Mouse (Mus musculus): ENCODE measurements around the gene Apaf1.

Gene Apaf1

DNA sequence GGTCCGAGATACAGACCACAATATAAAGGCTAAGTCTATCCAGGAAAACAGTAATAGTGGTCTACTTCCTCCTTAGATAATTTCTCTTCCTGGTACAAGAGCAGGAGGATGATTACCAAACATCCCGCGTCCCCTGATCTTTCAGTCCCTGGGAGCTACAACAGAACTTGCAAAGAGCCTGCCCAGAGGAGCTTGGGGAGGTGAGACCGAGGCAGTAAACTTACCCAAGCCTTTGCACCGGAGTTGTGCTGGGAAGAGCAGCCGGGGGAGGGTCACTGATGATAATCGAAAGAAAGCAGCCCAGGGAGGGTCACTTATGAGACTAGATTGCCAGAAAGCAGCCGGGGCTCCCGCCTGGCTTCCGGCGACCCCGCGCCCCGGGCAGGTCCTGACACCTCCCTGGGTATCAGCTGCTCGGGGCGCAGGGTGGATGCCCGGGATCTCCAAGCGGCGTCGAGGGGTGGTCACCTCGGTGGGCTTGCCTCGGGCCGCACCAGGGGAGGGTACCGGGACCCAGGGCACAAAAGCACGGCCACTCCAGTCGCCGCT lies 537 bp downstream of the Apaf1 start:
- DNase-seq (ENCODE audit: low read depth, low spot score): no peak

DNA sequence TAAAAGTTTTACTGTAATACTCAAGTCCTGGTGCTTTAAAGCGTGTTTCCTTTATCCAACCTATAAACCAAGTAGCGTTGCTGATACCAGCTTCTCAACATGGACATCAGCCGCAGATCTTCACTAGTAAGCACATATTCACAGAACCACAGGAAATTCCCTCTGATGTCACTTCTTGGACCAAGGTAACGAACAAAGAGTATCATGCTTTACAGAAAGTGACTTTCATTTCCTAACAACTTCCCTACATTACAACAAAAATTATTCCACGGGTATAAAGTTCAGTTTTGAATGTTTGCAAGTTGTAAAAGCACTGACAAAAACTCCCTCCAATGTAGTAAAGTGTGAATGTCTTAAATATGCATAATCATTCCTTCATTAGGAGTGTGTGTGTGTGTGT lies 2.0 kb downstream of the Apaf1 start:
- DNase-seq (ENCODE audit: low read depth, low spot score): no peak

DNA sequence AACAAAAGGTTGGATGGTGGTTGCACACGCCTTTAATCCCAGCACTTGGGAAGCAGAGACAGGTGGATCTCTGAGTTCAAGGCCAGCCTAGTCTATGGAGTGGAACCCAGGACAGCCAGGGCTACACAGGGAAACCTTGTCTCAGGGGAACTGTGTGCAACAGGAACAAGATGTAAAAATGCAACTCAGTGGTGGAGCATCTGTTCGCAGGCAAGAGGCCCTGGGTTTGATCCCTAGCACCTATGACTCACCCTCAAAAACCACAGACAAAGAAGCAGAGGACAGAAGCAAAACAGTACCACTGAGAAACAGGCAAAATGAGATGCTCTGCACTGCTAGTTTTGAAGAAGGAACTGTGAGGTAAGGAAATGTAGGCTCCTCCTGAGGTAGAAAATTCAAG lies 5.9 kb downstream of the Apaf1 start:
- no peak for DNase-seq (ENCODE audit: low read depth, low spot score)

DNA sequence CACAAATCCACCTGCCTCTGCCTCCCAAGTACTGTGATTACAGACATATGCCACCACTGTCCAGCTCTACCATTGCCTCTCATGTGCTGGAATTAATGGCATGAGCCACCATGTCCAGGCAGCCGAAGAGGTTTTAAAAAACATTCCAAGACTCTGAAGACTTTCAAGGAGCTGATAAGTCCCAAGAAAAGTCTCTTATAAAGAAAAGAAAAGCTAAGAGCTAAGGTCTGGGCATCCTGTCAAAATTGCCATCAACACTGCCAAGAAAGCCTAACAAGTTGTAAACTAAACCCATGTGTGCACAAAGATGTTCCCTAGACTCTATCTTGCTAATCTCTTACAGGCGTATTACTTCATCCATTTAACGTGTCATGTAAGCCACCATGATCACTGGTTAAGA lies 9.2 kb downstream of the Apaf1 start:
- DNase-seq (ENCODE audit: low read depth, low spot score): no peak

DNA sequence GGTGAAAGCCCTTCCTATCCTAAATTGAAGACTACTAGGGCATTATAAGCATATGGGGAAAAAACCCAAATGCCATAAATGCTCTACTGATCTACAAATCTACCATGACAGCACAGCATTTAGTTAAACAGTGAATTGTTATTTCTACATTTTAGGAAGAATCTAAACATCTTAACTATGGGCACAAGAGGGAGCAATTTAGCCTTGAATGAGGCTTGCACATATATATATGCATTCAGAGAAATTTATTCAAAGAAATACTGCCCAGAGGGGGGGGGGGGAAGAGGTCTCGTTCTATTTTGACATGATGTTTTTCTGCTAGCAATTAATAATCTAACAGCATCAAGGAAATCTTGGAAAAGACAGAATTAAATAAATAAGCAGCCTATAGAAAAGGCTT lies 10.8 kb downstream of the Apaf1 start:
- no peak for DNase-seq (ENCODE audit: low read depth, low spot score)

DNA sequence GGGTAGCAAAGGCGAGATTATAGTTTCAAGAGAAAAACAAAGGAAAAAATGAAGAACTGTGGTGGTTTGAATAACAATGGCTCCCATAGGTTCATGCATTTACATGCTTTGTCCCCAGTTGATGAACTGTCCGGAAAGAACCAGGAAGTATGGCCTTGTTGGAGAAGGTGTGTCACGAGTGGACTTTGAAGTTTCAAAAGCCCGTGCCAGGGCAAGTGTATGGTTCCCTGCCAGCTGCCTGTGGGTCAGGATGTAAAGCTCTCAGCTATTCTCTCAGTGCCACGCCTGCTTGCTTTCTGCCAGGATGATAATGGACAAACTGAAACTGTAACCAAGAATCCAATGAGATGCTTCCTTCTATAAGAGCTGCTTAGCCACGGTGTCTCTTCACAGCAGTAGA lies 20.2 kb downstream of the Apaf1 start:
- DNase-seq (ENCODE audit: low read depth, low spot score): no peak

DNA sequence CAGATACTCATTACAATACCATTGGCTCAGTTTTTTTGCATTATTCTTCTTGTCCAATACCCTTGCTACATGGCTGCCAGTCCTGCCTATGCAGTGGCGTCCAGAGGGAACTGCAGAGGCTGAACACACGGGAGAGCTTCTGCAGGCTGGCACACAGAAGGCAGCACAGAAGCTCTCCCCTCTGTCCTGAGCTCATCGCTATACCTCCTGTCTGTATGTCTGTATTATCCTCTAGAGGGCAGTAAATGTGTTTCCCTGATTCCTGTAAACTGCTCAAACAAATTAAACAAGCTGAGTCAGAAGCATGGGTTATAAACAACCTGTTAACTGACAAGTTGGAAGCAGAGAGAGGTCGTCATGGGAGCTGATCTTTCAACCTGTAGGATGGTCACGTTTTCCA lies 21.8 kb downstream of the Apaf1 start:
- DNase-seq (ENCODE audit: low read depth, low spot score): no peak

DNA sequence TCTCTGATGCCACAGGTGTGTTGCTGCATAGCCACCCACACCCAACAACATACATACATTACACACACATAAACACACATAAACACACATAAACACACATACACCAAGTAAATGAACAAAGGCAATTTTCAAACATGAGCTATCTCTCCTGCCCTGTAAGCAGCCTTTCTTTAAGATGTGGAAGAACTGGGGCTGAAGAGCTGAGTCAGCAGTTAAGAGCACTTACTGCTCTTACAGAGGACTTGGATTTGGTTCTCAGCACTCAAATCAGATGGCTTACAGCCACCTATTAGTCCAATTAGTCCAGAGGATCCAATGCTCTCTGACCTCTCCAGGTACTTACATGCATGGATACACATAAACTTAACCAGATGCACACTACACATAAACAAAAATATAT lies 29.8 kb downstream of the Apaf1 start:
- DNase-seq (ENCODE audit: low read depth, low spot score): no peak

DNA sequence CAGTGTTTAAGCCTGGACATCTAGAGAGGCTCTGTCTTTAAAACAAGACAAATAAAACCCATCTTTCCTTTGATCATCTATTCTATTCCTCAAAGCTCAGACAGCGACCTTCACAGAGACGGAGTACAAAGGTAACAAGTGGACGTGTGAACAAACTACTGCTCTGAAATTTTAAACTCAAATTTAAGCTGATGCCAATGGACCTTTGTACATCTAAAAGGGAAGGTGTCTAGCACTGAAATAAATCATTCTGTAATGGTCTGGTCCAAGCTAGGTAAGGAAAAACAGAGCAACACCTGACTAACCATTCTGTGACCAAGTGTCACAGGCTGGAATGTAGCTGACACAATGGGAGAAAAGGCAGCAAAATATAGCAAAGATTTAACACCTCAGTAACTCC lies 31.4 kb downstream of the Apaf1 start:
- no peak for DNase-seq (ENCODE audit: low read depth, low spot score)

DNA sequence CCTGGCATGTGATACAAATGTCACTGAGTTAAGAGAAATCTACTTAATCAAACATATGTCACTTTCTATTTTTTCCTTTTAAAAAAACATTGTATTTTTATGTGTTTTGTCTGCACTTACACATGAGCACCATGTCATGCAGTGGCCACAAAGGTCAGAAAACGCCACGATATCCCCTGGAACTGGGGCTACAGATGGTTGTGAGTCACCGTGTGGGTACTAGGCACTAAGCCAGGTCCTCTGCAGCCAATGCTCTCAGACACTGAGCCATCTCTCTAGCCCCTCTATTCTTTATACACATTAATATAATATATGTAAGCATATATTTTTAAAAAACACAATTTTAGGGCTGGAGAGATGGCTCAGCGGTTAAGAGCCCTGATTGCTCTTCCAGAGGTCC lies 32.9 kb downstream of the Apaf1 start:
- no peak for DNase-seq (ENCODE audit: low read depth, low spot score)

DNA sequence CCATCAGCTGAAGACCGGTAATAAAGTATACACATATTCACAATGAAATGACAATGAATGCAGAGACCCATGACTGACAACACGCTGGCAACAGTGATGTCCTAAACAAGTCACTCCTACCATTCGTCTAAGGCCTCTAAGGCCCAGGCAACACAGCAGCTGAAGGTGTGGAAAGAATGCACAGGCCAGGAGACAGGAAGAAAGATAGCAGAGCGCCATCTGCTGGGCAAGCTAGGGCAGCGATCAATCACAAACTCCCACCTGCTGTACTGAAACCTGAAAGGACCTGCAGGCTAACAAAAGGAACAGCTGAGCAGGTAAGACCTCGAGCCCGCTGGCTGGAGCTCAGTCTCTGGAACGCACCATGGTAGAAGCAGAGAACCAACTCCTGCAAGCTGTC lies 48.6 kb downstream of the Apaf1 start:
- peak; percentile 50 for DNase-seq (ENCODE audit: low read depth, low spot score)

DNA sequence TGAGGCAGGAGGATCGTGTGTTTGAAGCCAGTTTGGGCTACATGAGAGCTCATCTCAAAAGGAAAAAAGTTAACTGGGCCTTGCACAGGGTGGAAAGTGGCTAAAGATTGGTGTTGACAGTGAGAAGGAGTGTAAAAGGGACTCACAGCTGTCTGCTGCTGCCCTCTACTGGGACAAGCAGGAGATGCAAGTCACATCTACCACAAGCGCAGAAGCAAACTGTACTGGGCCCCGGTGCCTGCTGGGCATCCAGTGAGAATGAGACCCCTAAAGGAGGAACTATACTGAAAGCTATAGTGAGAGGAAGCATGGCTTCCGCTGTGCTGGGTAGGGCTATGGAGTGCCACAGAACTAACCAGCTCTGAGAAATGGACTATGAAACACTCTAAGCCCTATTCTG lies 50.2 kb downstream of the Apaf1 start:
- peak; percentile 74 for DNase-seq (ENCODE audit: low read depth, low spot score)

DNA sequence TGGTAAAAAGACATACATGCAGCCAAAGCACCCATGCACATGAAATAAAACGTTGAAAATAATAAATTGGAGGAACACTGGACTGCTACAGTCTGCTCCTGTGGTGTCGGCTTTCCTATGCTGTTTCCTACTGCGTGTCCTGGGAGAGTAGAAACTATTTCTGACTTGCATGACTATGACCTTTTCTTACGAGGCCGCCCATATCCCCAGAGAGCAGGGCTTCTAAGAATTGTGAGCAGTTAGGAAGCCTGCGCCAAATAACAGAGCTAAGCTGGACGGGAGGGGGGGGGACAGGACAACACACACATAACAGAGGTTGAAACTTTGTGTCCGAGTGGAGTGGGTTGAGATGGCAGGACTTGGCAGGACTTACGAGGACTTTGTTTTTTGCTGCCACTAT lies 51.4 kb downstream of the Apaf1 start:
- DNase-seq (ENCODE audit: low read depth, low spot score): no peak

DNA sequence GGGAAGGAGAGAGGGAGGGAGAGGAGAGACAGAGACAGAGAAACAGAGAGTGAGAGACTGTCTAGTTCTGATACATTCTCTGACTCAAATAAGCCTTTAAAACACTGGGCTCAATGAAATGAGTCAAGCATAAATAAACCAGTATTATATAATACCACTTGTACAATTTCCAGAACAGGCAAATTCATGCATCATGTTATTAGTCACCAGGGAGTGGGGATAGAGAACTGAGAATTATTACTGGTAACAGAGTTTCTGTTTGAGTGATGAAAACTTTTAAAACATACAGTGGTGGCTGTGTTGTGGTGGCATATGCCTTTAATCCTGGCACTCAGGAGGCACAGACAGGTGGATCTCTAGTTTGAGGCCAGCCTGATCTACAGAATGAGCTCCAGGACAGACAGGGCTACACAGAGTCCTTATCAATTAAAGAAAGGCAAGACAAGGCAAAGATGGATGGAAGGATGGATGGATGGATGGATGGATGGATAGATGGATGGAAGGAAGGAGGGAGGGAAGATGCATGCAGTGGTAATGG lies 53.5 kb downstream of the Apaf1 start:
- no peak for DNase-seq (ENCODE audit: low read depth, low spot score)

DNA sequence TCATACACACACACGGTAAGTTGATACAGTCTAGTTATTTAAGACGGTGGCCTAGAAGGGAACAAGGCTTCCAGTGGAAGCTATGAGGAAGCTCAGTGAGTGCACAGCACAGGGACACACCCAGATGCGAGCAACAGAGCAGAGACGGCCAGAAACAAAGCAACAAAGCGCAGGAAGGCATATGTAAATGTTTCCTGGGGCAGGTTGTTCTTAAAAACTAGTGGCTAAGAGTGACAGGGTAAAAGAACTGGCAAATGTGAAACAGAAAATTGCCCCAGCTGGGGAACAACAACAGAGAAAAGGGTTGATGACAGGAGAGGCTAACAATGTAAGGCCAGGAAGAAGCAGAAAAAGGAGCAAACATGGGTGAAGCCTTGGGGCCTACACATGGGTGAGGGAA lies 54.6 kb downstream of the Apaf1 start:
- no peak for DNase-seq (ENCODE audit: low read depth, low spot score)

DNA sequence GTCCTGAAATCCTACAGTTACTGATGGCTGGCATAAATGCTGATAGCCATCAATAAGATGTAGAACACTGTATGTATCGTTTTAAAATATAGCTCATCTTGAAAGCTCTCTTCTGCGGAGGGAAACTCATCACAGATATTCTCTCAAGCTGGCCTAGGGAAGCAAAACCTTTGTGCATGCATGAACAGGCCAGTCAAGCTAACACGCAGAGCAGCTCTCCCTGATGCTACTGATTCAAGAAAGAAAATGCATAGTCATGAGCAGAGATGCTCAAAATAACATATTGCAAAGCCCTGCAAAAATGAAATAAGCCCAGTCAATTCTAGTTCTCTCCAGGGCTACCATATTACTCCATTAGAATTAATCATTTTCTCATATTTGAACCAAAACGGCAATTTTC lies 55.1 kb downstream of the Apaf1 start:
- no peak for DNase-seq (ENCODE audit: low read depth, low spot score)

DNA sequence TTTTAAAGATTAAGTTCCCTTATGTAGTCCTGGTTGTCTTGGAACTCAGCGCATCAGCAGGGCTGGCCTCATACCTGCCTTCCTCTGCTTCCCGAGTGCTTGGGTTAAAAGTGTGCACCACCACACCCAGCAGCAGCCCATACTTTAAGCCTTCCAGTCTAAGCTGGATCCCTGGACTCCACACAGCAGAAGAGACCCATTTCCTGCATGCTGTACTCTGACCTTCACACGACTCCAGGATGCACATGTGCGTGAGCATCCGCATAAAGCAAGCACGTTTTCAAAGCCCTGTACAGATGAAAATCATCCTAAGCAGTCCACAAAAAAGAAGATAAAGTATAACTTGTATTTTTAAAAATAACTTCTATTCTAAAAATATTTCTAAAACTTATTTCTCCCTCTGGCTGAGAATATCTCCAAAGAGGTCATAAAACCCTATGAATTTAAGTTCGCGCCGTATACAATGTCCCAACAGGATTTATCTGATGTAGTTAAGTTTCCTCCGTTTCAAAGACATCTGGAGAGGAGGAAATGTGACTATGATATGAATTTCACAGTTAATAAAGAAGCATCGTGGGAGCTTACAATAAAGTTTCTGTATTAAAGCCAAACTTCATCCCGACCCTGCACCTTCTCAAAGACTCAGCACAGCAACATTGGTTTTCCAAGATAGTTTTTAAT lies 76.6 kb downstream of the Apaf1 start:
- no peak for DNase-seq (ENCODE audit: low read depth, low spot score)

DNA sequence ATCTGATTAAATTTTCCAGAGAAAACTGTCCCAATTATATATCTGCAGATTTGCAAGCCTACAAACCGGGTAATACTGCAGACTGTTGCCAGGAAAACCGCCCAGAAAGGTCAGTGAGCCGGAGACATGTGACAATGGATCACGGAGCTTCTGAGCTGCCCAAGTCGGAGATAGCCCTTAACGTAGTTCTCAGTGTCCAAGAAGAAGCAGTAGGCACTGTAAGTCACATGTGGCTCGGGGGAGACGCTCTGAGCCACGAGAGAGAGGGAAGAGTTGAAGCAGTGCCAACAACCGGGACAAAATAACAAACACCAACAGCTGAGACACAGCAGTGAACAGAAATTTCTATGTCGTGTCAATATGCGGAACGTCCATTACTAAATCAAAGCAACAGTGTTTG lies 81.1 kb downstream of the Apaf1 start:
- DNase-seq (ENCODE audit: low read depth, low spot score): peak; percentile 39

DNA sequence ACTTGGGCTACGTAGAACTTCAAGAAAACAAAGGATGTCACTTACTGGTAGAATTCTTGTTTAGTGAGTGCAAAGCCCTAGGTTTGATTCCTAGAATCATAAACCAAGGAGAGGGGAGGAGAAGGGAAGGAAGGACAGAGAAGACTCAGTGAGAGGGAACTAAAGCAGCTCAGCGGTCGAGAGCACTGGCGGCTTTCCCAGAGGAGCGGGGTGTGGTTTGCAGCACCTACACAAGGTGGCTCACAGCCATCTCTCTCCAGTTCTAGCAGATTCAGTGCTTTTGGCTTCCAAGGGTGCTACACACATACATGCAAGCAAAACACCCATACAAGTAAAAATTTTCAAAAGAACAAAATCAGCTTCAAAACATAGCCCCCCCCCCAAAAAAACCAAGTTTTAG lies 82.7 kb downstream of the Apaf1 start:
- peak; percentile 89 for DNase-seq (ENCODE audit: low read depth, low spot score)

DNA sequence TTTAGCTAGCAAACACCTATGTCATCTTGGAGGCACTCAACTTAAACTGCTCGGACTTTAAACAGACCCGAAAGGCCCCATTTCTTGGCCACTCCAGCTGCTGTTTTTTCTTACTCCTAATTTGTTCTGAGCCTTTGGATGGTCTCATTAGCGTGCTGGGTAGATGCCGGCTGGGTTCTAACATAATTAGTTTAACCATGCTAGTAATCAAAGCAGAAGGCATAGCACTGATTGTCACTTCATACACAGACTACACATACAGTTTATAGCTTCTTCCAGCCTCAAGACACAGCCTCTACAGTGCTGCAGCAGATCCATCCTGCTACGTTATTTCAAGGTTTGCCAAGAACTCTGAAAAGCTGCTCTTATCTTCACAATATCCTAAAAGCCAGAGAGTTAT lies 88.7 kb downstream of the Apaf1 start:
- DNase-seq (ENCODE audit: low read depth, low spot score): no peak

DNA sequence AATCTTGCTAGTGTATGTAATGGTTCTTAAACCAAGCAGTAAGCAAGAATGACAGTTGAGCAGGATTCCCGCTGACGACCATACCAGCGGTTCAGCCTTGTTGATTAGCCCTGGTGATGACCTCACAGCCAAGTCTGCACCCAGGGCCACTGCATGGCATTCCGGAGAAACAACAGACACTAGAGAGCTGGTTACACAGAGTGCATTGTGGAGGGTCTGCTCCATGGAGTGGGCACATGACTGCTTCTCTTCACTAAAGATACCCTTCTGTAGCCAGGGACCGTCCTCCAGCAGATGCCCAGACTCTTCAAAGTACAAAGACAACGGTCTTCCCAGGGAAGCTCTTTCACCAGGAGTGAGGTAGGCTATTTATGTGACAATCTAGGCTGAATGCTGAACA lies 90.3 kb downstream of the Apaf1 start:
- no peak for DNase-seq (ENCODE audit: low read depth, low spot score)

DNA sequence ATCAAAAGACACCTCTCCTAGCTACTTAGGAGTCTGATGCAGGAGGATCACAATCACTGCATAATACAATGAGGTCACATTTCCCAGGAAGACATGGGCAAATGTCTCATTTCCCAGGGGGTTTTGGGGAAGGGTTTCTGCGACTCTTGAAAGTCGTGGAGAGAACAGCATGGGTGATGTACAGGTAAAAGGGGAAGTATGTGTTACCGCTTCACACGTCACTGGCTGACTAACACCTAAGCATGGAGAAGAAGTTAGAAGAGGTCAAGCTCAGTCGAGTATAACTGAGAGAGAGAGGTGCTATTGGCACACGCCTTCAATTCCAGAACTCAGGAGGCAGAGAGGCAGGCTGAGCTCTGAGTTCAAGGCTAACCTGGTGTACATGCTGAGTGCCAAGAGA lies 92.2 kb downstream of the Apaf1 start:
- DNase-seq (ENCODE audit: low read depth, low spot score): no peak

DNA sequence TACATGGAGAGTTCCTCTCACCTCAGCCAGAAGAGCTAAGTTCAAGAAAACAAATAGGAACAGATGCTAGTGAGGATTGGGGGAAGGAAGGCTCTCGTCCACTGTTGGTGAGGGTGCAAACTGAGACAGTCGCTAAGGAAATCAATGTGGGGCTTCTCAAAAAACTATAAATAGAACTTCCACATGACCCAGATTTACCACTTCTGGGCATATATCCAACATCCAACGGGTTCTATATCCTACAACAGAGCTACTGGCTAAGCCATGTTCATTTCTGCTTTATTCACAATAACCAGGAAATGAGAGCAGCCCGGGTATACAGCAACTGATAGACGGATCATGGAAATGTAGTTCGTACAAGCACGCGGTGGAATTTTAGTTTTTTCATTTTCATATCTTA lies 99.5 kb downstream of the Apaf1 start:
- DNase-seq (ENCODE audit: low read depth, low spot score): no peak

DNA sequence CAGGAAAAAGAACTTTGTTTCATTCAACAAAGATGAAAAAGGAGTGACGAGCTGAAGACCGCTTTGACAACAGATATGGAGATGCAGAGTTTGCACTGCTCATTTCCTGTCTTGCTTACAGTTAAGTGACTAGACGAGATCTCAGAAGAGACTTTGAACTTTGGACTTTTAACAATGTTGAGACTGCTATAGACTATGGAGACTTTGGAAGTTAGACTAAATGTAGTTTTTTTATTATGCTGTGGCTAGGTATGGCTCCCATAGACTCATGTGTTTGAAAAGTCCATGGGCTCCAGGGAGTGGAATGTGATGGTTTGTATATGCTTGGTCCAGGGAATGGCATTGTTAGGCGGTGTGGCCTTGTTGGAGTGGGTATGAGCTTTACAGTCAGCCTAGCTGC lies 100.8 kb downstream of the Apaf1 start:
- no peak for DNase-seq (ENCODE audit: low read depth, low spot score)

Data from telencephalon, adult 2 months (tissue).